Mouse (Mus musculus): Measurements from ENCODE around the gene Zfp952. TPM values are rescaled to one million over a fixed set of nuclear protein-coding genes. Genes with fewer than 3 reads are reported as not detected.

Gene Zfp952
- total RNA-seq, 2 experiments from 2014 or later: 7.2 to 8.2 TPM

Other genes starting within 250 kb of the Zfp952 start
- gene Zfp871, start 204.8 kb upstream of the Zfp952 start, total RNA-seq (2015): 45.8 and 49.6 TPM in 2 replicates
- gene Zfp871, start 204.8 kb upstream of the Zfp952 start, total RNA-seq (2017): 26.5 and 29.9 TPM in 2 replicates
- not detected in 2 replicates for gene Zfp811, start 183.2 kb upstream of the Zfp952 start, total RNA-seq (2015)
- gene Zfp811, start 183.2 kb upstream of the Zfp952 start, total RNA-seq (2017): 0.18 TPM in 1 of 2 replicates, not detected in the other
- gene Zfp799, start 162.9 kb upstream of the Zfp952 start, total RNA-seq (2015): 2.4 and 3.2 TPM in 2 replicates
- 2.6 and 3.3 TPM in 2 replicates for gene Zfp799, start 162.9 kb upstream of the Zfp952 start, total RNA-seq (2017)
- 2.4 and 3.4 TPM in 2 replicates for gene Zfp870, start 101.5 kb upstream of the Zfp952 start, total RNA-seq (2015)
- gene Zfp870, start 101.5 kb upstream of the Zfp952 start, total RNA-seq (2017): 2.1 and 2.9 TPM in 2 replicates
- not detected in 2 replicates for gene Cyp4f14, start 75.8 kb upstream of the Zfp952 start, total RNA-seq (2015)
- gene Cyp4f14, start 75.8 kb upstream of the Zfp952 start, total RNA-seq (2017): not detected in 2 replicates
- 19.0 and 20.2 TPM in 2 replicates for gene Cyp4f13, start 45.7 kb upstream of the Zfp952 start, total RNA-seq (2015)
- 9.2 and 11.7 TPM in 2 replicates for gene Cyp4f13, start 45.7 kb upstream of the Zfp952 start, total RNA-seq (2017)
- 16.7 and 20.0 TPM in 2 replicates for gene Zfp472, start 27.3 kb upstream of the Zfp952 start, total RNA-seq (2015)
- gene Zfp472, start 27.3 kb upstream of the Zfp952 start, total RNA-seq (2017): 14.0 and 22.5 TPM in 2 replicates
- 3.8 and 4.0 TPM in 2 replicates for gene Zfp763, start 40.3 kb downstream of the Zfp952 start, total RNA-seq (2015)
- gene Zfp763, start 40.3 kb downstream of the Zfp952 start, total RNA-seq (2017): 3.0 and 3.6 TPM in 2 replicates
- not detected in 2 replicates for gene 4921501E09Rik, start 74.9 kb downstream of the Zfp952 start, total RNA-seq (2015)
- gene 4921501E09Rik, start 74.9 kb downstream of the Zfp952 start, total RNA-seq (2017): not detected in 2 replicates
- gene Zfp563, start 96.2 kb downstream of the Zfp952 start, total RNA-seq (2015): 3.8 and 4.0 TPM in 2 replicates
- 2.8 and 2.9 TPM in 2 replicates for gene Zfp563, start 96.2 kb downstream of the Zfp952 start, total RNA-seq (2017)
- gene Morc2b, start 146.6 kb downstream of the Zfp952 start, total RNA-seq (2015): not detected in 2 replicates
- not detected in 2 replicates for gene Morc2b, start 146.6 kb downstream of the Zfp952 start, total RNA-seq (2017)
- not detected in 2 replicates for gene Olfr55, start 175.3 kb downstream of the Zfp952 start, total RNA-seq (2015)
- not detected in 2 replicates for gene Olfr55, start 175.3 kb downstream of the Zfp952 start, total RNA-seq (2017)
- not detected in 2 replicates for gene Olfr239, start 198.2 kb downstream of the Zfp952 start, total RNA-seq (2015)
- gene Olfr239, start 198.2 kb downstream of the Zfp952 start, total RNA-seq (2017): not detected in 2 replicates
- not detected in 2 replicates for gene Olfr1564, start 228.6 kb downstream of the Zfp952 start, total RNA-seq (2015)
- gene Olfr1564, start 228.6 kb downstream of the Zfp952 start, total RNA-seq (2017): not detected in 2 replicates

Measured in megakaryocyte, adult 5-6 weeks (primary cell).